In genomic region chr12:102729855-102730797, GRCm38 (mm10) we compare ENCODE assay signal across 8 mouse cellular contexts. TPM values are rescaled to one million over a fixed set of nuclear protein-coding genes. Genes with fewer than 3 reads are reported as not detected.
DNase-seq lines count a peak whose midpoint lies in the region; ATAC-seq lines count a peak whose summit lies in the region.

No protein-coding gene starts in this region.

- peak overlapping the region; percentile 14; the same call in 1 of the 2 replicates for H3K4me3 ChIP-seq in limb, embryonic 11.5 days (ENCODE audit: low read depth, low read length)
- peak overlapping the region; percentile 2; the same call in 1 of the 2 replicates for H3K4me3 ChIP-seq in midbrain, embryonic 11.5 days (ENCODE audit: low read depth, low read length)

- no peaks in the 10 kb centered on the region for H3K36me3 ChIP-seq in limb, embryonic 11.5 days (ENCODE audit: control insufficient read depth, insufficient read depth, low read length)
- no peaks in the 10 kb centered on the region for H3K36me3 ChIP-seq in midbrain, embryonic 11.5 days (ENCODE audit: control insufficient read depth, insufficient read depth, low read length)
- no peaks in the 10 kb centered on the region for H3K36me3 ChIP-seq in splenic B cell, adult 2 months (ENCODE audit: control insufficient read depth, insufficient read depth, low read length, poor library complexity, severe bottlenecking)

- DNase-seq in ovary, adult 18-20 months (ENCODE audit: low spot score), result peak; percentile 58
- no peak for DNase-seq in ovary, postnatal 10 days (ENCODE audit: low spot score)
- peak; percentile 91 to 95 for DNase-seq in cerebellum, postnatal 14 days
- DNase-seq in frontal cortex, adult 2 months (ENCODE audit: extremely low spot score in 1 of 2, low spot score in 1 of 2), result peak; percentile 73 to 75
- DNase-seq in kidney, adult 11 months, result peak; percentile 82
- DNase-seq in limb, embryonic 11.5 days (ENCODE audit: low spot score), result peak; percentile 93
- DNase-seq in midbrain, embryonic 11.5 days (ENCODE audit: low spot score, missing footprints), result peak; percentile 98
- peak; percentile 57 for DNase-seq in splenic B cell, adult 2 months (ENCODE audit: low read depth, low spot score)

- peak overlapping the region; percentile 40 for H3K9ac ChIP-seq in limb, embryonic 11.5 days (ENCODE audit: low read length)
- H3K9ac ChIP-seq in midbrain, embryonic 11.5 days (ENCODE audit: low read length), result peak overlapping the region; percentile 43

- H3K4me1 ChIP-seq in limb, embryonic 11.5 days (ENCODE audit: control insufficient read depth, insufficient read depth, low read length), result peaks cover 19% of the 10 kb centered on the region
- H3K4me1 ChIP-seq in midbrain, embryonic 11.5 days (ENCODE audit: control insufficient read depth, insufficient read depth, low read length), result peaks cover 15% of the 10 kb centered on the region; the same call in 1 of the 2 replicates

- no peaks in the 10 kb centered on the region for H3K27me3 ChIP-seq in limb, embryonic 11.5 days (ENCODE audit: control insufficient read depth, insufficient read depth, low read length)
- no peaks in the 10 kb centered on the region for H3K27me3 ChIP-seq in midbrain, embryonic 11.5 days (ENCODE audit: control insufficient read depth, insufficient read depth, low read length)
- H3K27me3 ChIP-seq in splenic B cell, adult 2 months (ENCODE audit: control insufficient read depth, insufficient read depth, low read length, poor library complexity, severe bottlenecking), result no peaks in the 10 kb centered on the region

- H3K9me3 ChIP-seq in limb, embryonic 11.5 days (ENCODE audit: control insufficient read depth, low read length), result no peaks in the 10 kb centered on the region
- H3K9me3 ChIP-seq in midbrain, embryonic 11.5 days (ENCODE audit: control insufficient read depth, low read length), result no peaks in the 10 kb centered on the region

- H3K4me2 ChIP-seq in limb, embryonic 11.5 days (ENCODE audit: low read depth, severe bottlenecking), result peak overlapping the region; percentile 34
- H3K4me2 ChIP-seq in midbrain, embryonic 11.5 days, result peak overlapping the region; percentile 30

- H3K27ac ChIP-seq in limb, embryonic 11.5 days (replicated peaks; ENCODE audit: low read depth, low read length), result peak overlapping the region; percentile 96
- H3K27ac ChIP-seq in midbrain, embryonic 11.5 days (ENCODE audit: low read depth, low read length), result peak overlapping the region; percentile 84

- WGBS in limb, embryonic 11.5 days, result 28% methylated on average over 26 of the region's 26 CpGs
- WGBS in midbrain, embryonic 11.5 days, result 33% methylated on average over 26 of the region's 26 CpGs

- peak; percentile 97 for ATAC-seq in limb, embryonic 11.5 days (ENCODE audit: insufficient number of reproducible peaks, low FRiP score, low TSS enrichment, low read depth)
- peak; percentile 99 for ATAC-seq in midbrain, embryonic 11.5 days (ENCODE audit: low FRiP score)

RNA-seq across cellular contexts. Expression of gene Moap1, which starts 13.3 kb away (rescaled TPM):
- polyA plus RNA-seq in frontal cortex, adult 2 months (2012; rRNA removed), result 8.4 and 12.4 TPM in 2 replicates
- 33.9 and 36.2 TPM in 2 replicates for polyA plus RNA-seq in limb, embryonic 11.5 days (2014; fragmentation: Nextera tagmentation; extraction: Ambion mirVana)
- polyA plus RNA-seq in midbrain, embryonic 11.5 days (2014; fragmentation: Nextera tagmentation; extraction: Ambion mirVana), result 40.8 and 41.4 TPM in 2 replicates

RNA-seq across cellular contexts. Expression of gene Tmem251, which starts 13.4 kb away (rescaled TPM):
- polyA plus RNA-seq in frontal cortex, adult 2 months (2012; rRNA removed), result 3.9 and 4.4 TPM in 2 replicates
- 9.7 and 10.7 TPM in 2 replicates for polyA plus RNA-seq in limb, embryonic 11.5 days (2014; fragmentation: Nextera tagmentation; extraction: Ambion mirVana)
- polyA plus RNA-seq in midbrain, embryonic 11.5 days (2014; fragmentation: Nextera tagmentation; extraction: Ambion mirVana), result 12.2 and 12.3 TPM in 2 replicates

RNA-seq across cellular contexts. Expression of gene Itpk1, which starts 25.4 kb away (rescaled TPM):
- 45.0 and 46.4 TPM in 2 replicates for polyA plus RNA-seq in frontal cortex, adult 2 months (2012; rRNA removed)
- polyA plus RNA-seq in limb, embryonic 11.5 days (2014; fragmentation: Nextera tagmentation; extraction: Ambion mirVana), result 7.4 and 7.7 TPM in 2 replicates
- 11.6 and 14.2 TPM in 2 replicates for polyA plus RNA-seq in midbrain, embryonic 11.5 days (2014; fragmentation: Nextera tagmentation; extraction: Ambion mirVana)

RNA-seq across cellular contexts. Expression of gene Gm28051, which starts 27.4 kb away (rescaled TPM):
- not detected in 2 replicates for polyA plus RNA-seq in frontal cortex, adult 2 months (2012; rRNA removed)
- 0.40 TPM in 1 of 2 replicates, not detected in the other for polyA plus RNA-seq in limb, embryonic 11.5 days (2014; fragmentation: Nextera tagmentation; extraction: Ambion mirVana)
- not detected in 2 replicates for polyA plus RNA-seq in midbrain, embryonic 11.5 days (2014; fragmentation: Nextera tagmentation; extraction: Ambion mirVana)

RNA-seq across cellular contexts. Expression of gene Gon7, which starts 27.5 kb away (rescaled TPM):
- polyA plus RNA-seq in frontal cortex, adult 2 months (2012; rRNA removed), result 10.7 and 12.4 TPM in 2 replicates
- 43.7 and 43.9 TPM in 2 replicates for polyA plus RNA-seq in limb, embryonic 11.5 days (2014; fragmentation: Nextera tagmentation; extraction: Ambion mirVana)
- polyA plus RNA-seq in midbrain, embryonic 11.5 days (2014; fragmentation: Nextera tagmentation; extraction: Ambion mirVana), result 47.7 and 52.6 TPM in 2 replicates
